Mouse (Mus musculus) frontal cortex, postnatal 14 days (tissue): ENCODE measurements at regions not wholly inside any gene's neighbourhood (a gene's known extent, or its start where the extent isn't known, plus 50 kb on each side); places are given as distances from the start of the nearest gene placed in this dataset.

Experiments used
- DNase-seq, 2 experiments: peaks; one replicate each; pipeline ENCODE4 v3.0.0; 2022; ENCODE audit warnings: low spot score in 2 of 2

GRCm38 (mm10) chrX:51294797-51295506, 88.6 kb upstream of the Mbnl3 start:
- no peak for DNase-seq

GRCm38 (mm10) chrX:51292310-51292709, 86.0 kb upstream of the Mbnl3 start:
- DNase-seq, result no peak

- DNase-seq, result peak; percentile 3 to 17
Measured at GRCm38 (mm10) chrX:51278270-51278669, 71.9 kb upstream of the Mbnl3 start.

GRCm38 (mm10) chrX:51264746-51265145, 58.4 kb upstream of the Mbnl3 start:
- DNase-seq, result no peak
